Mouse (Mus musculus) midbrain, embryonic 14.5 days (tissue): ENCODE results near the gene 4930558C23Rik. TPM values are rescaled to one million over a fixed set of nuclear protein-coding genes. Genes with fewer than 3 reads are reported as not detected.
"Not testable (repeated sequence)": the region's sequence is repeated elsewhere in the genome, so short reads cannot be mapped to it uniquely, and the experiment has no call there.

Experiments
- ATAC-seq: fragments of 200-750 bp; cut with Nextera tagmentation; 2 replicates; pipeline ENCODE4 v1.8.0; 2017; ENCODE audit warnings: moderate number of reproducible peaks, moderate library complexity; ENCODE audit not compliant: low FRiP score, low TSS enrichment
- DNase-seq: peaks from one replicate; pipeline ENCODE4 v3.0.0-alpha.2; 2015
- H3K27ac ChIP-seq: fragments of 300-500 bp; sonication (generic); replicated peaks from 2 replicates; pipeline ENCODE4 v1.5.1; 2014; ENCODE audit warnings: mild to moderate bottlenecking, low read depth, low read length, moderate library complexity
- H3K27me3 ChIP-seq: fragments of 300-500 bp; sonication (generic); 2 replicates; pipeline ENCODE4 v1.6.1; 2014; ENCODE audit warnings: low read length, control low read depth, mixed read lengths; ENCODE audit not compliant: control insufficient read depth, insufficient read depth
- H3K36me3 ChIP-seq: fragments of 300-500 bp; sonication (generic); 2 replicates; pipeline ENCODE4 v1.6.1; 2014; ENCODE audit warnings: low read length, control low read depth; ENCODE audit not compliant: control insufficient read depth, insufficient read depth
- H3K4me1 ChIP-seq: fragments of 300-500 bp; sonication (generic); 2 replicates; pipeline ENCODE4 v1.6.1; 2014; ENCODE audit warnings: mild to moderate bottlenecking, antibody characterized with exemption, low read length, control low read depth; ENCODE audit not compliant: control insufficient read depth, insufficient read depth
- H3K4me2 ChIP-seq: fragments of 300-500 bp; sonication (generic); 2 replicates; pipeline ENCODE4 v1.6.1; 2014; ENCODE audit warnings: mild to moderate bottlenecking, low read length, moderate library complexity
- H3K4me3 ChIP-seq: fragments of 300-500 bp; sonication (generic); replicated peaks from 2 replicates; pipeline ENCODE4 v1.5.1; 2014; ENCODE audit warnings: low read depth, low read length
- H3K9ac ChIP-seq: fragments of 300-500 bp; sonication (generic); replicated peaks from 2 replicates; pipeline ENCODE4 v1.6.1; 2014; ENCODE audit warnings: mild to moderate bottlenecking, low read length, moderate library complexity
- H3K9me3 ChIP-seq: fragments of 300-500 bp; sonication (generic); 2 replicates; pipeline ENCODE4 v1.6.1; 2016; ENCODE audit warnings: low read length, control low read depth, mixed read lengths; ENCODE audit not compliant: control insufficient read depth
- WGBS: fragments of 180-500 bp; shearing (Covaris S2); extraction: QIAGEN DNeasy Blood & Tissue Kit; methylation state at CpG from one replicate; pipeline ENCODE4 v1.1.7; 2014; 5-methylcytosine and 5-hydroxymethylcytosine counted together
- polyA plus RNA-seq: library from polyadenylated mRNA; unstranded; fragments of >200 nt; fragmentation: Nextera tagmentation; extraction: Ambion mirVana; gene quantifications from 2 replicates; pipeline ENCODE4 v1.2.1, GENCODE M21; 2014

4930558C23Rik gene
- polyA plus RNA-seq, 1 experiment from 2014 or later: not detected

DNA sequence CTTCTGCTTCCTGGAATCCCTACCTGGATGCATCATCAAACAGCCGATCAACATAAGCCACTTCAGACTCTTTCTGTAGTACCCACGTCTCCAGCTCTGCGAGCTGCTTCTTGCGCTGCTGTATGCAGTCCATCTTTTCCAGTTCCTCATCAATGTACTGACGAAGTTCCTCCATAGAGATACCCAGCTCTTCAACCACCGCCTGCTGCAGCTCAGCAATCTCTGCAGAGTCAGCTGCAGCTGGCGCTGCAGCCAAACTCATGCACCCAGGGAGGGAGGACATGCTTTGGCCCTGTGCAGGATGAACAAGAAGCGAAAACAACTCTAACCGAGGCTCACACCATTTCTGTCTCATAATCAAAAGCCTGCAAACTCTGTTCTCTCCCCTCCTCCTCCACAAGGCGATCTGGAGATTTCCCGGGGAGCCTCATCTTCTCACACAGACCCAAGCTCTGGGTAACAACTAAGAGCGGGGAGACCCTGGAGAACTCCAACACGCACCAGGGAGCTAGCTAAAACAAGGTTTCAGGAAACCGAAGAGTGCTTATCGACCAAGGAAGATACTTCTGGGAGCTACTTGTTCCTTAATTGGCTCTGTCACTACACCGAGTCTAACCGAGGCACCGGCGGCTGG lies 46.6 kb downstream of the 4930558C23Rik start:
- H3K4me2 ChIP-seq: peak overlapping the region; percentile 50
- H3K9me3 ChIP-seq, H3K27me3 ChIP-seq, DNase-seq, ATAC-seq, H3K9ac ChIP-seq, H3K27ac ChIP-seq, H3K4me1 ChIP-seq: not testable (repeated sequence)
- peaks cover 25% of the 10 kb centered on the region for H3K36me3 ChIP-seq
- H3K4me3 ChIP-seq: peak overlapping the region; percentile 43
- 26% methylated on average over 5 of the region's 19 CpGs for WGBS

- H3K4me3 ChIP-seq: no peak overlapping the region
- no peak overlapping the region for H3K4me2 ChIP-seq
- no peak for ATAC-seq
- no peaks in the 10 kb centered on the region for H3K9me3 ChIP-seq
- peak; percentile 54 for DNase-seq
- peaks cover 81% of the 10 kb centered on the region for H3K36me3 ChIP-seq
- no peak overlapping the region for H3K27ac ChIP-seq
- H3K4me1 ChIP-seq: no peaks in the 10 kb centered on the region
- H3K27me3 ChIP-seq: no peaks in the 10 kb centered on the region
- H3K9ac ChIP-seq: no peak overlapping the region
Observed at GRCm38 (mm10) chr3:95349491-95349890, 53.1 kb downstream of the 4930558C23Rik start.

GRCm38 (mm10) chr3:95348343-95348742 lies 54.3 kb downstream of the 4930558C23Rik start:
- WGBS: 96% methylated on average over 5 of the region's 5 CpGs
- H3K27ac ChIP-seq, DNase-seq, H3K9me3 ChIP-seq, H3K27me3 ChIP-seq, ATAC-seq, H3K4me2 ChIP-seq, H3K4me3 ChIP-seq, H3K4me1 ChIP-seq, H3K9ac ChIP-seq: not testable (repeated sequence)
- peaks cover 80% of the 10 kb centered on the region for H3K36me3 ChIP-seq

DNA sequence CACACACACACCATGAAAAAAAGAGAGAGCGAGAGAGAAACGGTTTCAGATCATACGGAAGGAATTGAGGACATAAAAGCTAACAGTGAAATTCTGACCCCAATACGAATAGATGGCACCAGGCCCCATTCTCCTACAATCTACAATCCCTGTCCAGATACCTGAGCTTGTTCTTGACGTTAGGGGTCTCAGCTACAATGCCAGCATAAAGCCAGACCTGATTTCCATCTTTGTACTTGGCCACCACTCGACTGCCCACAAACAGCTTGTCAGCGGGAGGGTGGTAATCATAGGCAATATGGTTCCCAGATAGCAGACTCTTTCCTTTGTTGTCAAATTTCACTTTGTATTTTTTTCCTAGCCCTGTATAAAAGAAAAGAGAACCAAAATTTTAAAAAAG lies 56.2 kb downstream of the 4930558C23Rik start:
- no peak for ATAC-seq
- no peaks in the 10 kb centered on the region for H3K9me3 ChIP-seq
- no peak overlapping the region for H3K9ac ChIP-seq
- no peaks in the 10 kb centered on the region for H3K4me1 ChIP-seq
- no peak for DNase-seq
- H3K4me2 ChIP-seq: no peak overlapping the region
- 92% methylated on average over 7 of the region's 7 CpGs for WGBS
- H3K27me3 ChIP-seq: no peaks in the 10 kb centered on the region
- H3K4me3 ChIP-seq: no peak overlapping the region
- peaks cover 83% of the 10 kb centered on the region for H3K36me3 ChIP-seq
- H3K27ac ChIP-seq: no peak overlapping the region

GRCm38 (mm10) chr3:95343356-95344000 lies 59.2 kb downstream of the 4930558C23Rik start:
- peaks cover 92% of the 10 kb centered on the region for H3K36me3 ChIP-seq
- not testable (repeated sequence) for H3K4me2 ChIP-seq, H3K9me3 ChIP-seq, H3K4me1 ChIP-seq, DNase-seq, ATAC-seq, H3K27me3 ChIP-seq, H3K27ac ChIP-seq, H3K9ac ChIP-seq, H3K4me3 ChIP-seq
- 93% methylated on average over 9 of the region's 9 CpGs for WGBS

- 96% methylated on average over 4 of the region's 4 CpGs for WGBS
- H3K9me3 ChIP-seq: no peaks in the 10 kb centered on the region
- H3K27ac ChIP-seq: no peak overlapping the region
- no peak overlapping the region for H3K9ac ChIP-seq
- peaks cover 98% of the 10 kb centered on the region for H3K36me3 ChIP-seq
- H3K27me3 ChIP-seq: no peaks in the 10 kb centered on the region
- H3K4me1 ChIP-seq: no peaks in the 10 kb centered on the region
- ATAC-seq (no peak), DNase-seq (no peak)
- no peak overlapping the region for H3K4me3 ChIP-seq
- H3K4me2 ChIP-seq: no peak overlapping the region
Observed at GRCm38 (mm10) chr3:95338251-95338650, 64.4 kb downstream of the 4930558C23Rik start.

DNA sequence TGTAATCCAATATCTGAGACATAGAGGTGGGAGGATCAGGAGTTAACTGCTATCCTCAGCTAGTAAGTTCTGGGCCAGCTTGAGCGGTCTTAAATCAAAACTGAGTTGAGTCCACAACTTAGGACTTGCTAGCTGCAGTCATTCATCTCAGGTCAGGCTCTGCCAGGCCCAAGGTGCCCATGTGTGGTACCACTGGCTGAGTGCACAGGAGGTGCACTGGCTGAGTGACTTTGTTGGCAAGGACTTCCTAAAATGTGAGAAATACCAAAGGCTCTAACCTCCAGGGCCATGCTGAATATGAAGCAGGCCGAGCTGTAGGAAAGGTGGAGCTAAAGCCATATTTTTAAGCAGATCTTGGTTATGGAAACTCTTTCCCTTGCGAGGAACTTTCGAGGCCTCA lies 65.3 kb downstream of the 4930558C23Rik start:
- ATAC-seq (no peak), DNase-seq (no peak)
- H3K36me3 ChIP-seq: peaks cover 98% of the 10 kb centered on the region
- H3K27ac ChIP-seq: no peak overlapping the region
- no peaks in the 10 kb centered on the region for H3K4me1 ChIP-seq
- no peak overlapping the region for H3K4me3 ChIP-seq
- WGBS: 98% methylated on average over 4 of the region's 4 CpGs
- no peaks in the 10 kb centered on the region for H3K9me3 ChIP-seq
- no peak overlapping the region for H3K9ac ChIP-seq
- no peaks in the 10 kb centered on the region for H3K27me3 ChIP-seq
- no peak overlapping the region for H3K4me2 ChIP-seq
